ENCODE assay signal across 17 mouse cellular contexts in genomic region chr10:17034892-17035775, GRCm38 (mm10).
DNase-seq lines count a peak whose midpoint lies in the region; ATAC-seq and TF ChIP-seq lines count a peak whose summit lies in the region.
"Had no signal": no experiment of that assay in that cellular context is flagged by ENCODE, and none has a peak within 500 bp of the region (broad histone marks: within the 10 kb centered on the region; RNA-seq: fewer than 3 reads in every experiment).

No protein-coding gene starts in this region.

- no peak overlapping the region for H3K4me2 ChIP-seq in midbrain, embryonic 11.5 days
- no peak overlapping the region for H3K4me2 ChIP-seq in midbrain, postnatal 0 days (ENCODE audit: low read depth, low read length, poor library complexity, severe bottlenecking)
- H3K4me2 ChIP-seq: embryonic facial prominence, embryonic 13.5 days; forebrain, embryonic 12.5 days; hindbrain, embryonic 15.5 days; limb, embryonic 12.5 days; liver, embryonic 15.5 days had no signal

- H3K9ac ChIP-seq in midbrain, embryonic 11.5 days (ENCODE audit: low read length) = no peak overlapping the region
- no peak overlapping the region for H3K9ac ChIP-seq in midbrain, postnatal 0 days (replicated peaks; ENCODE audit: low read length, poor library complexity, severe bottlenecking)
- H3K9ac ChIP-seq: embryonic facial prominence, embryonic 13.5 days; forebrain, embryonic 12.5 days; hindbrain, embryonic 15.5 days; limb, embryonic 12.5 days; liver, embryonic 15.5 days had no signal

- DNase-seq in midbrain, embryonic 11.5 days (ENCODE audit: low spot score, missing footprints) = peak; percentile 71
- no peak for DNase-seq in midbrain, postnatal 0 days (ENCODE audit: low spot score)
- peak; percentile 79 for DNase-seq in NIH3T3 (ENCODE audit: low read depth)
- peak; percentile 2 for DNase-seq in fat pad, adult 2 months (ENCODE audit: extremely low read depth, low read depth, low spot score)
- no peak for DNase-seq in embryo, embryonic 10 days (ENCODE audit: low spot score)
- no peak for DNase-seq in natural killer cell, adult 2 months (ENCODE audit: low spot score in 2 of 2)
- DNase-seq in T-cell, adult 2 months (ENCODE audit: low spot score) = no peak
- DNase-seq: cerebellum, adult 11-12 months; heart, adult 2 months; heart, postnatal 10 days; kidney, adult 9 months; lung, postnatal 14 days had no signal

- no peaks in the 10 kb centered on the region for H3K36me3 ChIP-seq in midbrain, embryonic 11.5 days (ENCODE audit: control insufficient read depth, insufficient read depth, low read length)
- no peaks in the 10 kb centered on the region for H3K36me3 ChIP-seq in midbrain, postnatal 0 days (ENCODE audit: insufficient read depth, low read length)
- H3K36me3 ChIP-seq: embryonic facial prominence, embryonic 13.5 days; forebrain, embryonic 12.5 days; hindbrain, embryonic 15.5 days; limb, embryonic 12.5 days; liver, embryonic 15.5 days had no signal

- no peak overlapping the region for H3K4me3 ChIP-seq in midbrain, embryonic 11.5 days (ENCODE audit: low read depth, low read length)
- no peak overlapping the region for H3K4me3 ChIP-seq in midbrain, postnatal 0 days (ENCODE audit: low read depth, low read length)
- H3K4me3 ChIP-seq: embryonic facial prominence, embryonic 13.5 days; forebrain, embryonic 12.5 days; heart, adult 2 months; hindbrain, embryonic 15.5 days; limb, embryonic 12.5 days; liver, embryonic 15.5 days had no signal

- H3K4me1 ChIP-seq in midbrain, embryonic 11.5 days (ENCODE audit: control insufficient read depth, insufficient read depth, low read length) = no peaks in the 10 kb centered on the region
- no peaks in the 10 kb centered on the region for H3K4me1 ChIP-seq in midbrain, postnatal 0 days (ENCODE audit: insufficient read depth, low read length)
- H3K4me1 ChIP-seq: embryonic facial prominence, embryonic 13.5 days; forebrain, embryonic 12.5 days; hindbrain, embryonic 15.5 days; limb, embryonic 12.5 days; liver, embryonic 15.5 days had no signal

- H3K9me3 ChIP-seq in midbrain, embryonic 11.5 days (ENCODE audit: control insufficient read depth, low read length) = no peaks in the 10 kb centered on the region
- no peaks in the 10 kb centered on the region for H3K9me3 ChIP-seq in midbrain, postnatal 0 days (ENCODE audit: low read length)
- H3K9me3 ChIP-seq: embryonic facial prominence, embryonic 13.5 days; forebrain, embryonic 12.5 days; hindbrain, embryonic 15.5 days; limb, embryonic 12.5 days; liver, embryonic 15.5 days had no signal

- no peak for TF ChIP-seq CTCF in midbrain, postnatal 0 days (IDR thresholded peaks at IDR 0.05)

- no peak overlapping the region for H3K27ac ChIP-seq in midbrain, embryonic 11.5 days (ENCODE audit: low read depth, low read length)
- no peak overlapping the region for H3K27ac ChIP-seq in midbrain, postnatal 0 days (ENCODE audit: low read depth, low read length)
- H3K27ac ChIP-seq: embryonic facial prominence, embryonic 13.5 days; forebrain, embryonic 12.5 days; heart, adult 2 months; hindbrain, embryonic 15.5 days; limb, embryonic 12.5 days; liver, embryonic 15.5 days had no signal

- 91% methylated on average over 2 of the region's 2 CpGs for WGBS in midbrain, embryonic 11.5 days
- WGBS in midbrain, postnatal 0 days = 94% methylated on average over 2 of the region's 2 CpGs

- ATAC-seq in midbrain, embryonic 11.5 days (ENCODE audit: low FRiP score) = no peak
- ATAC-seq in midbrain, postnatal 0 days (ENCODE audit: low FRiP score) = no peak

- H3K27me3 ChIP-seq in midbrain, embryonic 11.5 days (ENCODE audit: control insufficient read depth, insufficient read depth, low read length) = no peaks in the 10 kb centered on the region
- no peaks in the 10 kb centered on the region for H3K27me3 ChIP-seq in midbrain, postnatal 0 days (ENCODE audit: insufficient read depth, low read length)
- H3K27me3 ChIP-seq: embryonic facial prominence, embryonic 13.5 days; forebrain, embryonic 12.5 days; hindbrain, embryonic 15.5 days; limb, embryonic 12.5 days; liver, embryonic 15.5 days had no signal

Comparison
In these comparisons a context has a peak if more than half of its experiments do, and no peak if none do; other contexts are left out.
1. DNase-seq: peak in midbrain, embryonic 11.5 days (single experiment), NIH3T3 (single experiment) and fat pad, adult 2 months (single experiment); none in midbrain, postnatal 0 days (single experiment), embryo, embryonic 10 days (single experiment), natural killer cell, adult 2 months (0 of 2) and T-cell, adult 2 months (single experiment).